Mouse (Mus musculus) ES-Bruce4 (cell line): ENCODE data around the gene Rabgap1.

Experiments used
- CTCF ChIP-seq: IDR thresholded peaks from one replicate; pipeline ENCODE4 v1.8.1; 2011; ENCODE audit warnings: low read depth, low read length
- EP300 ChIP-seq: IDR thresholded peaks from 2 replicates; pipeline ENCODE4 v1.6.1; 2011; ENCODE audit warnings: low read depth, low read length; ENCODE audit not compliant: insufficient read depth
- POLR2A ChIP-seq: IDR thresholded peaks from one replicate; pipeline ENCODE4 v1.8.1; 2011; ENCODE audit warnings: low read length; ENCODE audit not compliant: insufficient read depth

DNA sequence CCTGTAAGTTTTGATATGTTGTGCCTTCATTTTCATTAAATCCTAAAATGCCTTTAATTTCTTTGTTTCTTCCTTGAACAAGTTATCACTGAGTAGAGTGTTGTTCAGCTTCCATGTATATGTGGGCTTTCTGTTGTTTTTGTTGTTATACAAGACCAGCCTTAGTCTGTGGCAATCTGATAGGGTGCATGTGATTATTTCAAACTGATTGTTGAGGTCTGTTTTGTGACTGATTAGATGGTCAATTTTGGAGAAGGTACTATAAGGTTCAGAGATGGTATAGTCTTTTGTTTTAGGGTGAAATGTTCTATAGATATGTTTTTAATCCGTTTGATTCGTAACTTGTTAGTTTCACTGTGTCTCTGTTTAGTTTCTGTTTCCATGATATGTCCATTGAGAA is 37.0 kb downstream of the Rabgap1 start:
- no peak for TF ChIP-seq CTCF
- TF ChIP-seq POLR2A, result no peak
- TF ChIP-seq EP300, result no peak
